Mouse (Mus musculus): ENCODE measurements around the gene Pltp.

DNA sequence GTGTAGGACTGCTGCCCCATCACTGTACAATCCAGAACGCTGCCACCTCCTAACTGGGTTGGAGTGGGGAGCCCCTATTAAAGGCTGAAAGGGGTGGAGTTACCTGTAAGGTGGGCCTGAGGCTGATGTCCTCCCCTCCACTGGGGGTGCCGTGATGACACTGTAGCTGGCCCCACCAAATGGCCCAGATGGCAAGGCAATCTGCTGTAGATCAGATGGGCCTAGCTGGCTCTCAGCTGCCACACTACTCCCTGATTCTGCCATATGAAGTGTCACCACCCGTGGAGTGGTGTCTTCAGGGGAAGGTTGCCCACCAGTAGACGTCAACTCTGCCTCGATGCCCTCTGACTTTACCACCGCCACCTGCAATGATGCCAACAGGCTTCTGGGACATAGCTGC is 38.4 kb upstream of the Pltp start:
- TF ChIP-seq CTCF (IDR thresholded peaks at IDR 0.05; ENCODE audit: low read depth) (no peak), EP300 (IDR thresholded peaks at IDR 0.05; ENCODE audit: low read depth) (no peak)
